Mouse (Mus musculus) right cerebral cortex, postnatal 25 days (tissue): ENCODE results near the gene Srsf4.

Experiments
- DNase-seq: peaks from one replicate; pipeline ENCODE4 v3.0.0; 2022

The Srsf4 gene

GRCm38 (mm10) chr4:131916425-131916824 lies 43.0 kb downstream of the Srsf4 start:
- peak; percentile 67 for DNase-seq

- DNase-seq, result no peak
Measured at GRCm38 (mm10) chr4:131917010-131917555, 43.7 kb downstream of the Srsf4 start.

GRCm38 (mm10) chr4:131918026-131918533 lies 44.7 kb downstream of the Srsf4 start:
- DNase-seq, result no peak

GRCm38 (mm10) chr4:131918711-131919500 lies 45.5 kb downstream of the Srsf4 start:
- DNase-seq, result no peak

- DNase-seq, result no peak
Measured at GRCm38 (mm10) chr4:131919506-131920140, 46.2 kb downstream of the Srsf4 start.

GRCm38 (mm10) chr4:131920141-131920594 lies 46.8 kb downstream of the Srsf4 start:
- DNase-seq, result no peak

- peak; percentile 57 for DNase-seq
Measured at GRCm38 (mm10) chr4:131920595-131921351, 47.4 kb downstream of the Srsf4 start.

- peak; percentile 56 for DNase-seq
Measured at GRCm38 (mm10) chr4:131921461-131922346, 48.3 kb downstream of the Srsf4 start, which contains the start of gene Tmem200b. Tmem200b (plus strand) TSS chr4:131921771.

- DNase-seq, result no peak
Measured at GRCm38 (mm10) chr4:131922404-131922803, 49.0 kb downstream of the Srsf4 start.

- no peak for DNase-seq
Measured at GRCm38 (mm10) chr4:131924096-131924810, 50.8 kb downstream of the Srsf4 start.

GRCm38 (mm10) chr4:131929146-131929545 lies 55.7 kb downstream of the Srsf4 start:
- DNase-seq, result no peak

GRCm38 (mm10) chr4:131939459-131939858 lies 66.0 kb downstream of the Srsf4 start:
- no peak for DNase-seq

- no peak for DNase-seq
Measured at GRCm38 (mm10) chr4:131940846-131941245, 67.4 kb downstream of the Srsf4 start.

- DNase-seq, result no peak
Measured at GRCm38 (mm10) chr4:131947848-131948247, 74.4 kb downstream of the Srsf4 start.

GRCm38 (mm10) chr4:131949903-131950302 lies 76.5 kb downstream of the Srsf4 start:
- DNase-seq, result no peak

GRCm38 (mm10) chr4:131950657-131951056 lies 77.2 kb downstream of the Srsf4 start:
- DNase-seq, result no peak
